Mouse (Mus musculus) testis, postnatal 14 days (tissue): ENCODE results near the gene Gm11011.
A peak's percentile ranks its signal among the peaks of the same experiment; 100 is the strongest.
"Not testable (repeated sequence)": the region's sequence is repeated elsewhere in the genome, so short reads cannot be mapped to it uniquely, and the experiment has no call there.

Experiments
- DNase-seq: peaks from one replicate; pipeline ENCODE4 v3.0.0; 2021; ENCODE audit warnings: low spot score

The Gm11011 gene

DNA sequence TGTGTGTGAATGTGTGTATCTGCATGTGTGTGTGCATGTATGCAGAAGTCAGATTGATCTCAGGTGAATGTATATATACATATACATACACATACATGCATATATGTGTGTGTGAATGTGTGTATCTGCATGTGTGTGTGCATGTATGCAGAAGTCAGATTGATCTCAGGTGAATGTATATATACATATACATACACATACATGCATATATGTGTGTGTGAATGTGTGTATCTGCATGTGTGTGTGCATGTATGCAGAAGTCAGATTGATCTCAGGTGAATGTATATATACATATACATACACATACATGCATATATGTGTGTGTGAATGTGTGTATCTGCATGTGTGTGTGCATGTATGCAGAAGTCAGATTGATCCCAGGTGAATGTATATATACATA is at the start of gene Gm11011:
Gene Gm11011, minus strand, starts transcription at position 101 of the 400 bp plus-strand sequence.
- DNase-seq = not testable (repeated sequence)

GRCm38 (mm10) chr2:169636414-169636813 is 48.9 kb upstream of the Gm11011 start:
- no peak for DNase-seq

DNA sequence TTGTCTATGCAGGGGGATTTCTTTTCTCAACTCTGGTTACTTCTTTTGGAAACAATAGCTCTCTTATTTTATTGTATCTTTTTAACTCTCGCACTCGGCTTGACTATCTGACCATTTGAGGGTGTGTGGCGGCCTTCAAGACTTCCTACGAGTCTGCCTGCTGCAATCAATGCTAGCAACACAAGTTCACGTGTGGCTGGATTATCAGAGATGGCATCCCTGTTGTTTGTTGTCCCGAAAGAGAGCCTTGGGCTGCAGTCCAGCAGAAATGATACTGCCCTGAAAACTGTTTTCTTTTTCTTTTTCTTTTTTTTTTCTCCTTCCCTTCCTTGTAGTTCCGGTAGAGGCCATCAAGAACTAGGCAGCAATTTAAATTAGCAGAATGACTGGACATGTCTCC is 47.9 kb upstream of the Gm11011 start:
- DNase-seq = peak; percentile 71

GRCm38 (mm10) chr2:169634619-169635382 is 47.3 kb upstream of the Gm11011 start:
- no peak for DNase-seq

- DNase-seq = no peak
These were observed 46.1 kb upstream of the Gm11011 start for GRCm38 (mm10) chr2:169633491-169634289.

- DNase-seq = peak; percentile 64
These were observed 45.0 kb upstream of the Gm11011 start, which contains the start of gene Tshz2 for GRCm38 (mm10) chr2:169632338-169633151. Tshz2 (plus strand) TSS chr2:169633013.

GRCm38 (mm10) chr2:169630070-169630469 is 42.5 kb upstream of the Gm11011 start:
- DNase-seq = no peak

GRCm38 (mm10) chr2:169621201-169621710 is 33.7 kb upstream of the Gm11011 start:
- no peak for DNase-seq

DNA sequence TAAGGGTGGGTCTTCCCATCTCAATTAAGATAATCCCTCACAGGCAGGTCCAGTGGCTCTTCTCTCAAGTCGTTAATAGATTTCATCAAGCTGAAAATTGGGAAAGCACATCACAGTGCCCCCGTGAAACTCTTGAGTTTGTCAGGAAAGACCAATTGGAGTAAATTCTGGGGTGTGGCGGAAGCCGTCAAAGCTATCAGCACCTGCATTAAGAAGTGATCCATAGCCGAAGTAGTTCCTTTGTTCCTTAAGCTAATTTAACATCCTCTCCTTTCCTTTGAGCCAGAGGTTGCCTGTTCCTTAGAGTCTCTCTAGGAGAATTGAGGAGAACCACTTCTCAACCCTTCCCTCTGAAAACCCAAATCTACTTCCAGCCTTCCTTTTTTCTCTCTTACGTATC is 28.5 kb upstream of the Gm11011 start:
- no peak for DNase-seq

GRCm38 (mm10) chr2:169614683-169615082 is 27.1 kb upstream of the Gm11011 start:
- no peak for DNase-seq

GRCm38 (mm10) chr2:169611557-169611956 is 24.0 kb upstream of the Gm11011 start:
- DNase-seq = no peak

DNA sequence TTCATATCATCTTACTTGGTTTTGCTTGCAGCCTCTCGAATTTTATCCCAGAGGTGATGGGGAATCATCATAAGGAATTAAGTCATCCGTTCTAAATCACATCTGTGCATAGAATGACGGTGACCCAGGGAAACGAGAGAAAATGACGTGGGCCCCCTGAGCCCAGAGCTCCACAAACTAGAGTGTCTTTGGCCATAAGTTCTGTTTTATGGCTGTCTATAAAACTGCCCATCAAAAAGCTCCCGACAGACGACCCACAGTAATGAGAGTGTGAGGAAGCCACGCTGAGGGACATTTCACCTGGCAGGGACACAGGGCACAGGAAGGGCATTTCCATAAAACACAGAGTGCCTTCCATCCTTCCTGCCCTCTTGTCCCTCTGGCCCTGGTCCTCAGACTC is 23.3 kb upstream of the Gm11011 start:
- DNase-seq = no peak

DNA sequence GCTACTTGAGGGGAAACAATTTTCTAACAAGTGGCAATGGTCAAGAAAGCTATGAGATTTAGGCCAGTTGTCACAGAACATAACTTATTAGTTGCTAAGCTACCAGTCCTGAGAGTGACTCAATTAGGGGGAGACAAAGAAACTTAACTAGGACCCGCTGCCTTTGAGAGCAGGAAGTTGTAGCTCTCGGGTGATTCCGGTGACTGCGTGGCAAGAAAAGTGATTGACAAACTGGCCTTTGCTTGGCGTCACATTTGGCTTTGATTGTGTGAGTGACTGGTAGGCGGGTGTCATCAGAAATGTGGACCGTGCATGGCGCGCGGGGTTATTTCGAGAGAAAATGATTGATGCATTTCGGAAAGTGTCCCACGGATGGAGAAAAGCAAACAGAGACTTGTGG is 22.4 kb upstream of the Gm11011 start:
- DNase-seq = no peak

DNA sequence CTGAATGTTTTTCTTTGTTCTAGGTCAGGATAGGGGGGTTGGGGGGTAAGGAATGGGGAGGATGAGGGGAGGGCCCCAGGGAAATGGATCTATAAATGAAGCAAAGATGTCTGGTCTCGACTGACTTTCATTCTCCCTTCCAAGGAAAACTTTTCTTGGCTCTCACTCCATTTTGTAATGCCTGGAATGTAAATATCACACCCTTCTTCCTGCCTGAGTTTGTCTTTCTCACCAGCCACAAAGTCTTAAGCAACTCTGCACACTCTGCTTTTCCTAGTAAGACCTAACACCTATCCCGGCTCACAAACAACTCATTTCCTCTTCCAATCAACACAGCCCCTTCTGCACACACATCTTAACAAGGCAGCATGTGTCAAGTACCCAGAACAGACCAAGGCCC is 20.2 kb upstream of the Gm11011 start:
- DNase-seq = no peak

GRCm38 (mm10) chr2:169606901-169607678 is 19.5 kb upstream of the Gm11011 start:
- no peak for DNase-seq

- no peak for DNase-seq
These were observed 12.6 kb upstream of the Gm11011 start for GRCm38 (mm10) chr2:169600163-169600562.

DNA sequence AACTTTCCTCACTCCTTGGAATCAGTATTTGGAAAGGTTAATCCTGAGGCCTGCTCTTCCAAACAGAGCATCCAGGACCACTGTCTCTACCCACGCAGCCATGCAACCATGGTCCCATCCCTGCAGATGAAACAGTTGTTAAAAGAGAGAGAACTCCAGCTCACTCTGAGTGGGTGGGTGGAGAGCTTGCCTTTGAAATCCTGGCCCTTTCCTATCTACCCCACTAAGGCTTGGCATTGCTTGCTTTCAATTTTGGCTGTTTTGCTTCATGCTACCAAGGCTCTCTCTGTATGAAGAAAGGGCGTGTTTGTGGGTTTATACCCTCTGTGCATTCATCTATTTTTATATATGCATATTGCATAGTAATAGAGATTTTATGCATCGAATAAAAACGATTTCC is 12.0 kb upstream of the Gm11011 start:
- DNase-seq = no peak

- no peak for DNase-seq
These were observed 10.4 kb upstream of the Gm11011 start for GRCm38 (mm10) chr2:169597971-169598370.

- DNase-seq = no peak
These were observed 9.8 kb upstream of the Gm11011 start for GRCm38 (mm10) chr2:169597357-169597756.

- no peak for DNase-seq
These were observed 6.2 kb upstream of the Gm11011 start for GRCm38 (mm10) chr2:169593742-169594141.

DNA sequence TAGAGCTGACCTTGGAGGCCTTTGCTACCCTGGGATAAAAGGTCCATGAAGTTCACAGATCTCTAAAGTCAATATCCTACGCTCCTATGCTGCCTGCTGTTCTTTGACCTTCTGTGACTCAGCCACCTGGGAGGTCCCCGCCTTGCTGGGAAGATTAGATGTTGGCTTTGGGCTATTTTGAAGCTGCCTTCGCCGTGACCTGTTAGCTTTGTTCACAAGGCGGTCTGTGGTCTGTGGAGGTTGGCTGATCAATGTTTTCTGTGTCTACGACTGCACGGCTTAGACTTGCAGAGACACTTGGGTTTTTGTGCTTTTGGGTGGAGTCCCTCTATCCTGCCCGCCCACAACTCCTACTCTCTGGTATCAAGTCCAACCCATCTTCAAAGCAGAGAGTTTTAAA is 2.9 kb upstream of the Gm11011 start:
- DNase-seq = no peak
